In genomic region chr5:129968417-129968816, GRCm38 (mm10) we compare ENCODE assay signal across 23 mouse cellular contexts. TPM values are rescaled to one million over a fixed set of nuclear protein-coding genes. Genes with fewer than 3 reads are reported as not detected.
DNase-seq lines count a peak whose midpoint lies in the region; ATAC-seq and TF ChIP-seq lines count a peak whose summit lies in the region.
"Had no signal": no experiment of that assay in that cellular context is flagged by ENCODE, and none has a peak within 500 bp of the region (broad histone marks: within the 10 kb centered on the region; RNA-seq: fewer than 3 reads in every experiment).

No protein-coding gene starts in this region.

- H3K4me1 ChIP-seq in midbrain, embryonic 14.5 days (ENCODE audit: control insufficient read depth, insufficient read depth, low read length) = no peaks in the 10 kb centered on the region
- H3K4me1 ChIP-seq in midbrain, embryonic 16.5 days (ENCODE audit: control insufficient read depth, insufficient read depth, low read length) = no peaks in the 10 kb centered on the region
- peaks cover 16 to 18% of the 10 kb centered on the region in 2 experiments for H3K4me1 ChIP-seq in ES-E14 (ENCODE audit: control insufficient read depth in 2 of 2, insufficient read depth in 2 of 2, low read length in 2 of 2, poor library complexity in 1 of 2)
- H3K4me1 ChIP-seq in liver, embryonic 15.5 days (replicated peaks) = peaks cover 35% of the 10 kb centered on the region
- H3K4me1 ChIP-seq in forebrain, embryonic 13.5 days = peaks cover 10% of the 10 kb centered on the region
- H3K4me1 ChIP-seq: embryonic facial prominence, embryonic 15.5 days; forebrain, embryonic 15.5 days; heart, embryonic 15.5 days; hindbrain, embryonic 13.5 days had no signal

- peak; percentile 18 for DNase-seq in midbrain, embryonic 14.5 days
- DNase-seq in ES-E14 (ENCODE audit: low read depth, low spot score) = no peak
- DNase-seq in cerebellum, adult 9-10 months = no peak
- no peak for DNase-seq in T-cell, adult 2 months (ENCODE audit: low spot score)
- DNase-seq: adrenal gland, postnatal 10 days; cerebellum, adult 18-20 months; cerebellum, postnatal 10 days; embryo, embryonic 11 days; gastrocnemius, postnatal 36 days; heart, adult 2 months; heart, postnatal 14 days had no signal

- no peaks in the 10 kb centered on the region for H3K27me3 ChIP-seq in midbrain, embryonic 14.5 days (ENCODE audit: control insufficient read depth, insufficient read depth, low read length)
- H3K27me3 ChIP-seq in midbrain, embryonic 16.5 days (ENCODE audit: control insufficient read depth, insufficient read depth, low read depth, low read length) = no peaks in the 10 kb centered on the region
- H3K27me3 ChIP-seq in liver, embryonic 15.5 days = no peaks in the 10 kb centered on the region
- H3K27me3 ChIP-seq in forebrain, embryonic 13.5 days = no peaks in the 10 kb centered on the region
- H3K27me3 ChIP-seq: embryonic facial prominence, embryonic 15.5 days; forebrain, embryonic 15.5 days; heart, embryonic 15.5 days; hindbrain, embryonic 13.5 days; Patski had no signal

- in situ Hi-C loops in ES-E14 (cut with MboI; ENCODE audit: low sequenced_read_pairs in 2 of 2, unreplicated experiment in 2 of 2) = no loop called here

- peaks cover 4% of the 10 kb centered on the region for H3K36me3 ChIP-seq in midbrain, embryonic 14.5 days (ENCODE audit: control insufficient read depth, insufficient read depth, low read length)
- no peaks in the 10 kb centered on the region for H3K36me3 ChIP-seq in midbrain, embryonic 16.5 days (ENCODE audit: control insufficient read depth, insufficient read depth, low read length)
- H3K36me3 ChIP-seq in ES-E14 (ENCODE audit: control insufficient read depth, insufficient read depth, low read length, poor library complexity, severe bottlenecking) = peaks cover 9% of the 10 kb centered on the region; the same call in 1 of the 2 replicates
- H3K36me3 ChIP-seq in liver, embryonic 15.5 days (replicated peaks) = peaks cover 18% of the 10 kb centered on the region
- H3K36me3 ChIP-seq in forebrain, embryonic 13.5 days (ENCODE audit: poor library complexity, severe bottlenecking) = peaks cover 9% of the 10 kb centered on the region
- H3K36me3 ChIP-seq: forebrain, embryonic 15.5 days; heart, embryonic 15.5 days had no signal

- H3K27ac ChIP-seq in midbrain, embryonic 14.5 days (replicated peaks; ENCODE audit: low read depth, low read length) = no peak overlapping the region
- H3K27ac ChIP-seq in midbrain, embryonic 16.5 days (ENCODE audit: low read length) = no peak overlapping the region
- peak overlapping the region; percentile 75; the same call in 1 of the 2 replicates for H3K27ac ChIP-seq in ES-E14 (ENCODE audit: insufficient read depth, low read depth, low read length, poor library complexity, severe bottlenecking)
- H3K27ac ChIP-seq in liver, embryonic 15.5 days (replicated peaks) = peak overlapping the region; percentile 41; the same call in 1 of the 2 replicates
- H3K27ac ChIP-seq in forebrain, embryonic 13.5 days = no peak overlapping the region
- H3K27ac ChIP-seq: embryonic facial prominence, embryonic 15.5 days; forebrain, embryonic 10.5 days; forebrain, embryonic 15.5 days; heart, adult 2 months; heart, embryonic 15.5 days; hindbrain, embryonic 13.5 days; hindbrain, postnatal 0 days had no signal

- no peak for ATAC-seq in midbrain, embryonic 14.5 days (ENCODE audit: low FRiP score, low TSS enrichment)
- ATAC-seq in midbrain, embryonic 16.5 days = no peak
- no peak for ATAC-seq in liver, embryonic 15.5 days (ENCODE audit: insufficient read depth)
- ATAC-seq in forebrain, embryonic 13.5 days = no peak
- ATAC-seq: forebrain, embryonic 15.5 days; hindbrain, postnatal 0 days; Patski had no signal

- no peak overlapping the region for H3K9ac ChIP-seq in midbrain, embryonic 14.5 days (replicated peaks; ENCODE audit: low read length)
- H3K9ac ChIP-seq in midbrain, embryonic 16.5 days (ENCODE audit: low read depth, low read length) = no peak overlapping the region
- no peak overlapping the region; the same call in 1 of the 2 replicates for H3K9ac ChIP-seq in ES-E14 (ENCODE audit: insufficient read depth, low read depth, low read length, poor library complexity, severe bottlenecking)
- no peak overlapping the region for H3K9ac ChIP-seq in liver, embryonic 15.5 days
- no peak overlapping the region for H3K9ac ChIP-seq in forebrain, embryonic 13.5 days
- H3K9ac ChIP-seq: embryonic facial prominence, embryonic 15.5 days; forebrain, embryonic 15.5 days; heart, embryonic 15.5 days; hindbrain, embryonic 13.5 days had no signal

- H3K4me3 ChIP-seq in midbrain, embryonic 14.5 days (replicated peaks; ENCODE audit: low read depth, low read length) = no peak overlapping the region
- H3K4me3 ChIP-seq in midbrain, embryonic 16.5 days (ENCODE audit: low read depth, low read length) = no peak overlapping the region
- no peak overlapping the region for H3K4me3 ChIP-seq in ES-E14 (ENCODE audit: insufficient read depth in 1 of 2, low read depth in 1 of 2, low read length in 2 of 2, poor library complexity in 1 of 2, severe bottlenecking in 1 of 2)
- H3K4me3 ChIP-seq in liver, embryonic 15.5 days (replicated peaks) = no peak overlapping the region
- no peak overlapping the region for H3K4me3 ChIP-seq in forebrain, embryonic 13.5 days
- H3K4me3 ChIP-seq: embryonic facial prominence, embryonic 15.5 days; erythroblast, embryonic 14.5 days; forebrain, embryonic 10.5 days; forebrain, embryonic 15.5 days; heart, adult 2 months; heart, embryonic 15.5 days; hindbrain, embryonic 13.5 days had no signal

- H3K9me3 ChIP-seq in midbrain, embryonic 14.5 days (ENCODE audit: control insufficient read depth, low read length) = no peaks in the 10 kb centered on the region
- no peaks in the 10 kb centered on the region for H3K9me3 ChIP-seq in midbrain, embryonic 16.5 days (replicated peaks; ENCODE audit: control insufficient read depth, low read length, poor library complexity, severe bottlenecking)
- H3K9me3 ChIP-seq in ES-E14 (ENCODE audit: control insufficient read depth, insufficient read depth, low read depth, low read length) = no peaks in the 10 kb centered on the region
- no peaks in the 10 kb centered on the region for H3K9me3 ChIP-seq in liver, embryonic 15.5 days (replicated peaks)
- no peaks in the 10 kb centered on the region for H3K9me3 ChIP-seq in forebrain, embryonic 13.5 days (replicated peaks)
- H3K9me3 ChIP-seq: embryonic facial prominence, embryonic 15.5 days; forebrain, embryonic 10.5 days; forebrain, embryonic 15.5 days; heart, embryonic 15.5 days; hindbrain, embryonic 13.5 days had no signal

- H3K4me2 ChIP-seq in midbrain, embryonic 14.5 days (ENCODE audit: low read length) = no peak overlapping the region
- no peak overlapping the region for H3K4me2 ChIP-seq in midbrain, embryonic 16.5 days (ENCODE audit: low read length)
- H3K4me2 ChIP-seq in liver, embryonic 15.5 days = no peak overlapping the region
- no peak overlapping the region for H3K4me2 ChIP-seq in forebrain, embryonic 13.5 days
- H3K4me2 ChIP-seq: embryonic facial prominence, embryonic 15.5 days; forebrain, embryonic 15.5 days; heart, embryonic 11.5 days; heart, embryonic 15.5 days; hindbrain, embryonic 13.5 days had no signal

- WGBS in midbrain, embryonic 14.5 days = 89% methylated on average over 7 of the region's 7 CpGs
- 76% methylated on average over 7 of the region's 7 CpGs for WGBS in midbrain, embryonic 16.5 days
- WGBS in liver, embryonic 15.5 days (ENCODE audit: insufficient replicate concordance) = 74% methylated on average over 7 of the region's 7 CpGs
- 83% methylated on average over 7 of the region's 7 CpGs for WGBS in forebrain, embryonic 13.5 days

TF ChIP-seq in ES-E14, 5 proteins besides CTCF, POLR2A, EP300 and RAD21:
- no peak for TF ChIP-seq HCFC1 (IDR thresholded peaks at IDR 0.05; ENCODE audit: borderline replicate concordance, insufficient read depth, low read length)
- TF ChIP-seq MAFK (IDR thresholded peaks at IDR 0.05; ENCODE audit: insufficient read depth, low read depth, low read length) = no peak
- TF ChIP-seq ZNF384 (IDR thresholded peaks at IDR 0.05; ENCODE audit: low read depth, low read length) = no peak
- TF ChIP-seq CHD2 (IDR thresholded peaks at IDR 0.05; ENCODE audit: low read depth, low read length) = no peak

RNA-seq across cellular contexts. Expression of gene Vkorc1l1, which starts 26.6 kb away (rescaled TPM):
- polyA plus RNA-seq in midbrain, embryonic 14.5 days (2014; fragmentation: Nextera tagmentation; extraction: Ambion mirVana) = 26.5 and 31.3 TPM in 2 replicates
- 29.1 and 30.6 TPM in 2 replicates for polyA plus RNA-seq in midbrain, embryonic 16.5 days (2015; fragmentation: Nextera tagmentation; extraction: Ambion mirVana)
- total RNA-seq in ES-E14 (2012; rRNA removed) = 48.1 and 58.9 TPM in 2 replicates
- 18.4 and 21.7 TPM in 2 replicates for polyA plus RNA-seq in liver, embryonic 15.5 days (2015; fragmentation: Nextera tagmentation; extraction: Ambion mirVana)
- 26.4 and 26.5 TPM in 2 replicates for polyA plus RNA-seq in forebrain, embryonic 13.5 days (2015; fragmentation: Nextera tagmentation; extraction: Ambion mirVana)

RNA-seq across cellular contexts. Expression of gene Gusb, which starts 34.4 kb away (rescaled TPM):
- polyA plus RNA-seq in midbrain, embryonic 14.5 days (2014; fragmentation: Nextera tagmentation; extraction: Ambion mirVana) = 23.3 and 25.8 TPM in 2 replicates
- 30.3 and 31.5 TPM in 2 replicates for polyA plus RNA-seq in midbrain, embryonic 16.5 days (2015; fragmentation: Nextera tagmentation; extraction: Ambion mirVana)
- 29.0 and 53.5 TPM in 2 replicates for total RNA-seq in ES-E14 (2012; rRNA removed)
- polyA plus RNA-seq in liver, embryonic 15.5 days (2015; fragmentation: Nextera tagmentation; extraction: Ambion mirVana) = 32.5 and 34.1 TPM in 2 replicates
- polyA plus RNA-seq in forebrain, embryonic 13.5 days (2015; fragmentation: Nextera tagmentation; extraction: Ambion mirVana) = 15.9 and 16.6 TPM in 2 replicates

Comparison
In these comparisons a context has a peak if more than half of its experiments do, and no peak if none do; other contexts are left out.
1. H3K27ac ChIP-seq: peak in ES-E14 (single experiment) and liver, embryonic 15.5 days (single experiment); none in midbrain, embryonic 14.5 days (single experiment), midbrain, embryonic 16.5 days (single experiment) and forebrain, embryonic 13.5 days (single experiment).